Mouse (Mus musculus): ENCODE measurements around the gene Zfp423.

DNA sequence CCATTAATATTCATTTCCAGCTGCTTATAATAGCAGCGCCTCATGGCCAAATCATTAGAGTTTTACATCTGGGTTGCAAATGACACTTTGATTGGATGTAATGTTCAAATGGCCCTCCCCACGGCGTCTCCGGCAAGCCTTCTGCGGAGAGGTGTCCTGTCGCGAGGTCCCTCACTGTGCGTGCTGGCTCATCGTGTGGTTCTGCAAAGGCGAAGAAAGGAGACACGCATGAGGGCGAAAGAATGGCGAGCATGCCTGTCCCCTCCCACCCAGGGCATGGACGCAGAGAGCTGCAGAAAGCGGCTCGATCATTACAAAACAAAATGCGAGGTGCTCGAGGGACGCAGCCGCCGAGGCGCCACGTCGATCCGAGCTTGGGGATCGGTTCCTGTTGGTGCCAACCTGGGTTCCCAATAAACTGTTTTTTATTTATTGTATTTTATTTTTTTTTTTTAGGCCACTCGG, 297.1 kb downstream of the Zfp423 start:
- TF ChIP-seq CTCF (conservative IDR thresholded peaks at IDR 0.05; ENCODE audit: low read length): no peak
- TF ChIP-seq POU5F1 (IDR thresholded peaks at IDR 0.05; ENCODE audit: borderline replicate concordance, low read length): no peak
- TF ChIP-seq NANOG (IDR thresholded peaks at IDR 0.05; ENCODE audit: borderline replicate concordance, low read length): no peak
